Mouse (Mus musculus) thymus, adult 2 months (tissue): ENCODE measurements around the gene Col6a5. TPM values are rescaled to one million over a fixed set of nuclear protein-coding genes. Genes with fewer than 3 reads are reported as not detected.

Experiments used
- DNase-seq: peaks from one replicate; pipeline ENCODE4 v3.0.0; 2021
- H3K27ac ChIP-seq: fragments of 200-500 bp; 2 replicates; pipeline ENCODE4 v1.5.1; 2012; ENCODE audit warnings: low read length, control low read depth; ENCODE audit not compliant: control insufficient read depth, insufficient read depth
- H3K27me3 ChIP-seq: fragments of 200-500 bp; 2 replicates; pipeline ENCODE4 v1.6.1; 2012; ENCODE audit warnings: mild to moderate bottlenecking, low read length, moderate library complexity, mixed read lengths; ENCODE audit not compliant: control insufficient read depth, insufficient read depth
- H3K36me3 ChIP-seq: fragments of 200-500 bp; 2 replicates; pipeline ENCODE4 v1.6.1; 2012; ENCODE audit warnings: mild to moderate bottlenecking, low read length, moderate library complexity; ENCODE audit not compliant: control insufficient read depth, insufficient read depth
- H3K4me1 ChIP-seq: fragments of 200-500 bp; replicated peaks from 2 replicates; pipeline ENCODE4 v1.6.1; 2012; ENCODE audit warnings: low read length; ENCODE audit not compliant: control insufficient read depth, insufficient read depth
- H3K4me3 ChIP-seq: fragments of 200-500 bp; 2 replicates; pipeline ENCODE4 v1.5.1; 2012; ENCODE audit warnings: mild to moderate bottlenecking, low read length, control low read depth, moderate library complexity; ENCODE audit not compliant: control insufficient read depth, insufficient read depth
- CTCF ChIP-seq: fragments of 200-500 bp; IDR thresholded peaks from 2 replicates; pipeline ENCODE4 v1.5.1; 2012; ENCODE audit warnings: mild to moderate bottlenecking, control low read depth, low read length, moderate library complexity, borderline replicate concordance; ENCODE audit not compliant: control insufficient read depth, poor library complexity, insufficient read depth; ENCODE audit errors: extremely low read depth
- POLR2A ChIP-seq: fragments of 200-500 bp; IDR thresholded peaks from 2 replicates; pipeline ENCODE4 v1.6.1; 2012; ENCODE audit warnings: mild to moderate bottlenecking, low read length, control low read depth, moderate library complexity; ENCODE audit not compliant: control insufficient read depth, poor library complexity, insufficient read depth; ENCODE audit errors: extremely low read depth
- WGBS: fragments of 180-500 bp; shearing (Covaris S2); methylation state at CpG from one replicate; pipeline ENCODE4 v1.1.7; 2018; 5-methylcytosine and 5-hydroxymethylcytosine counted together
- polyA plus RNA-seq: library from polyadenylated mRNA; depleted of rRNA; stranded (reverse); fragments of >200 nt; gene quantifications from 2 replicates; pipeline ENCODE4 v1.2.3, GENCODE M21; 2012

Gene Col6a5
- polyA plus RNA-seq, 1 experiment = 0.84 TPM

- no peak overlapping the region for H3K4me3 ChIP-seq
- no peaks in the 10 kb centered on the region for H3K36me3 ChIP-seq
- no peak overlapping the region for H3K27ac ChIP-seq
- no peaks in the 10 kb centered on the region for H3K4me1 ChIP-seq
- no peak for TF ChIP-seq POLR2A
- TF ChIP-seq CTCF = no peak
- no peaks in the 10 kb centered on the region for H3K27me3 ChIP-seq
- DNase-seq = no peak
- WGBS = 73% methylated on average over 11 of the region's 11 CpGs
Observed at GRCm38 (mm10) chr9:105878365-105879108, 81.9 kb downstream of the Col6a5 start.

GRCm38 (mm10) chr9:105876124-105876523, 84.3 kb downstream of the Col6a5 start:
- Histone ChIP-seq H3K27ac (no peak overlapping the region), H3K4me1 (no peaks in the 10 kb centered on the region), H3K4me3 (no peak overlapping the region), H3K27me3 (no peaks in the 10 kb centered on the region), H3K36me3 (no peaks in the 10 kb centered on the region)
- no peak for DNase-seq
- 89% methylated on average over 4 of the region's 4 CpGs for WGBS
- TF ChIP-seq POLR2A (no peak), CTCF (no peak)

DNA sequence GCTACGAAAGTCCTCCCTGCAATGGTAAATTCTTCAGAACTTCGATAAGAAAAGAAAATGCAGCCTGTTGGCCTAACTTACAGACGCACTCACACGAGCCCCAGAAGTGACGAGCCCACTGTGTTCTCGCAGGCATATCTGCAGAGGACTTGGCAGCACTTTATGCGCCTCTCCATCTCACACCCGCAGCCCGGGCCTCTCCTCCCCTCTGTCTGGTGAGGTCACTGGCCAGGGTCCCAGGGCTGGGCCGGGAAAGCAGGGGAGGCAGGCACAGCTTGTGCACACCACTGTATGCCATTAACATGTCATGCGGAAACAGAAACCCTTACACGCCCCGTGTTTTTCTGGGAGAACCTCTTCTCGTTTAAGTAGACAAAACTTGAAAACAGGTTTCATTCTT, 88.8 kb downstream of the Col6a5 start:
- H3K4me1 ChIP-seq = no peaks in the 10 kb centered on the region
- WGBS = 87% methylated on average over 14 of the region's 14 CpGs
- H3K4me3 ChIP-seq = no peak overlapping the region
- no peaks in the 10 kb centered on the region for H3K36me3 ChIP-seq
- DNase-seq = no peak
- no peak for TF ChIP-seq POLR2A
- no peak for TF ChIP-seq CTCF
- no peaks in the 10 kb centered on the region for H3K27me3 ChIP-seq
- H3K27ac ChIP-seq = no peak overlapping the region

GRCm38 (mm10) chr9:105857773-105858172, 102.7 kb downstream of the Col6a5 start:
- Histone ChIP-seq H3K4me1 (no peaks in the 10 kb centered on the region), H3K27me3 (no peaks in the 10 kb centered on the region), H3K36me3 (no peaks in the 10 kb centered on the region), H3K27ac (no peak overlapping the region), H3K4me3 (no peak overlapping the region)
- 17% methylated on average over 6 of the region's 6 CpGs for WGBS
- peak; percentile 40 for DNase-seq
- TF ChIP-seq POLR2A (no peak), CTCF (no peak)

GRCm38 (mm10) chr9:105852778-105853065, 107.7 kb downstream of the Col6a5 start:
- DNase-seq = no peak
- 78% methylated on average over 1 of the region's 1 CpGs for WGBS
- Histone ChIP-seq H3K4me1 (no peaks in the 10 kb centered on the region), H3K4me3 (no peak overlapping the region), H3K36me3 (no peaks in the 10 kb centered on the region), H3K27ac (no peak overlapping the region), H3K27me3 (no peaks in the 10 kb centered on the region)
- no peak for TF ChIP-seq POLR2A
- no peak for TF ChIP-seq CTCF

GRCm38 (mm10) chr9:105852015-105852777, 108.2 kb downstream of the Col6a5 start:
- Histone ChIP-seq H3K27ac (no peak overlapping the region), H3K27me3 (no peaks in the 10 kb centered on the region), H3K36me3 (no peaks in the 10 kb centered on the region), H3K4me3 (no peak overlapping the region), H3K4me1 (no peaks in the 10 kb centered on the region)
- no peak for DNase-seq
- WGBS = 81% methylated on average over 14 of the region's 14 CpGs
- TF ChIP-seq CTCF (no peak), POLR2A (no peak)
